Mouse (Mus musculus): ENCODE measurements around the gene Lin28b.

DNA sequence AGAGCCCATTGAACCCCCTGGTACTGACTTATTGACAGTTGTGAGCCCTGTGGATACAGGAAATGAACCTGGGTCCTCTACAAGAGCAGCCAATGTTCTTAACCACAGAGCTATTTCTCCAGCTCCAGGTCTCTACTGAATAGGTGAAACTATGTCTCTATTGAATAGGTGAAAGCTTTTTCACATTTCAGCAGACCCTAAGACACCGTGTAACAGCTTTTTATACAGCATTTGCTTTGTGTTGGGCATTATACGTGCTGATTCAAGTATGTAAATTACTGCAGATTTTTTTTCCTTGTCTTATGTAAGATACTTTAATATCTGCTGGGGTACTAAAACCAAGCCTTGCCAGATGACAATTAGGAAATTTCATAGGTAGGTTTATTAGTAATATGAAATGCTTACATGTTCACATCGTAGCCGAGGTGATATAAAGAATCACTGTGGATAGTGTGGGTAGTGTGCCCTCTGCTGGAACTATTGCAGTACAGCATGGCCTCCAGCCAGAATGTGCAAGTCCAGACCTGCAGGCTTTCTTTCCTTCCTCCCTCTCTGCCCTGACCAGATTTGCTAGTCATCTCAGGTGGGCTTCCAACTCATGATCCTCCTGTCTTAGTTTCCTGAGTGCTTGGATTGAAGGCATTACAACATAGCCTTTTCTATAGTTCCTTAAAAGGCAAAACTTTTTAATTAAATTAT is 113.1 kb downstream of the Lin28b start:
- TF ChIP-seq CTCF (IDR thresholded peaks at IDR 0.05; ENCODE audit: borderline replicate concordance, extremely low read depth, insufficient read depth, insufficient read length) (peak; percentile 88), POLR2A (IDR thresholded peaks at IDR 0.05; ENCODE audit: borderline replicate concordance, extremely low read depth, insufficient read depth, insufficient read length, poor library complexity, severe bottlenecking) (no peak)
